Mouse (Mus musculus) liver, postnatal 0 days (tissue): ENCODE measurements at regions not wholly inside any gene's neighbourhood (a gene's known extent, or its start where the extent isn't known, plus 50 kb on each side); places are given as distances from the start of the nearest gene placed in this dataset.

ENCODE experiments used
- CTCF ChIP-seq: sonication (generic); IDR thresholded peaks from 2 replicates; pipeline ENCODE4 v1.5.1; 2016; ENCODE audit warnings: antibody characterized with exemption, low read depth
- EP300 ChIP-seq: IDR thresholded peaks from 2 replicates; pipeline ENCODE4 v1.6.1; 2016; ENCODE audit warnings: antibody characterized with exemption, low read depth, mild to moderate bottlenecking

- TF ChIP-seq CTCF = peak; percentile 57
- no peak for TF ChIP-seq EP300
Observed at GRCm38 (mm10) chr19:26465228-26465627, 139.6 kb upstream of the Smarca2 start.
